Mouse (Mus musculus) megakaryocyte, embryonic 14.5 days (primary cell): ENCODE data around the gene Smarcd1.

Experiments
- FLI1 ChIP-seq: IDR thresholded peaks from 2 replicates; pipeline ENCODE4 v1.6.1; 2012; ENCODE audit warnings: low read length, inconsistent platforms, mixed read lengths
- GATA1 ChIP-seq: IDR thresholded peaks from 3 replicates; pipeline ENCODE4 v1.6.1; 2012; ENCODE audit warnings: mixed read lengths, low read length, inconsistent platforms, borderline replicate concordance

GRCm38 (mm10) chr15:99658437-99658836, 43.5 kb upstream of the Smarcd1 start:
- no peak for TF ChIP-seq GATA1
- no peak for TF ChIP-seq FLI1
